Mouse (Mus musculus) CH12.LX (cell line): ENCODE data around the gene Pagr1a. TPM values are rescaled to one million over a fixed set of nuclear protein-coding genes. Genes with fewer than 3 reads are reported as not detected.

Source experiments
- DNase-seq: peaks from one replicate; pipeline ENCODE4 v3.0.0-alpha.2; 2013; ENCODE audit errors: extremely low read depth
- H3K27ac ChIP-seq: 2 replicates; pipeline ENCODE4 v1.5.1; 2012; ENCODE audit warnings: low read depth, mild to moderate bottlenecking, control low read depth, moderate library complexity; ENCODE audit not compliant: insufficient read depth
- H3K27me3 ChIP-seq: replicated peaks from 2 replicates; pipeline ENCODE3; 2012; ENCODE audit warnings: inconsistent platforms
- H3K36me3 ChIP-seq, 2 experiments: replicated peaks in 1 of 2; 2 replicates each; pipeline versions ENCODE3 to v1.6.1; 2012; ENCODE audit warnings: inconsistent platforms in 1 of 2, low read length in 1 of 2, mild to moderate bottlenecking in 1 of 2, mixed read lengths in 1 of 2, moderate library complexity in 1 of 2; ENCODE audit not compliant: control insufficient read depth in 1 of 2, insufficient read depth in 1 of 2
- H3K4me1 ChIP-seq, 2 experiments: 2 replicates each; pipeline ENCODE4 v1.6.1; 2012; ENCODE audit warnings: inconsistent platforms in 1 of 2, moderate library complexity in 1 of 2; ENCODE audit not compliant: insufficient read depth in 2 of 2, control insufficient read depth in 1 of 2
- H3K4me2 ChIP-seq: 2 replicates; pipeline ENCODE4 v1.6.1; 2012; ENCODE audit warnings: low read depth, mild to moderate bottlenecking, control low read depth; ENCODE audit not compliant: poor library complexity, insufficient read depth, severe bottlenecking
- H3K4me3 ChIP-seq, 3 experiments: fragments of 150-350 bp in 1 of 3; sonication (generic) in 1 of 3; replicated peaks in 1 of 3; 2 replicates each; pipeline versions ENCODE3 to v1.5.1; 2011 to 2012; ENCODE audit warnings: low read depth in 2 of 3, low read length in 2 of 3, mild to moderate bottlenecking in 2 of 3, moderate library complexity in 2 of 3, control low read depth in 1 of 3, improper control_type of control experiment in 1 of 3, inconsistent platforms in 1 of 3, mixed read lengths in 1 of 3; ENCODE audit not compliant: poor library complexity in 1 of 3
- H3K79me2 ChIP-seq: replicated peaks from 2 replicates; pipeline ENCODE4 v1.6.1; 2012; ENCODE audit warnings: mild to moderate bottlenecking, moderate library complexity; ENCODE audit not compliant: control insufficient read depth, poor library complexity, insufficient read depth, severe bottlenecking; ENCODE audit errors: extremely low read depth
- H3K9ac ChIP-seq: 2 replicates; pipeline ENCODE4 v1.6.1; 2012; ENCODE audit warnings: low read depth, mild to moderate bottlenecking, control low read depth, moderate library complexity; ENCODE audit not compliant: insufficient read depth
- H3K9me3 ChIP-seq: replicated peaks from 2 replicates; pipeline ENCODE3; 2012; ENCODE audit warnings: low read length, inconsistent platforms, mixed read lengths
- BHLHE40 ChIP-seq: IDR thresholded peaks from 2 replicates; pipeline ENCODE4 v1.6.1; 2011; ENCODE audit warnings: mild to moderate bottlenecking, low read depth, low read length, improper control_type of control experiment
- CHD1 ChIP-seq: IDR thresholded peaks from 2 replicates; pipeline ENCODE4 v1.6.1; 2012; ENCODE audit warnings: low read depth, low read length, improper control_type of control experiment, inconsistent platforms
- EP300 ChIP-seq: IDR thresholded peaks from 2 replicates; pipeline ENCODE4 v1.6.1; 2011; ENCODE audit warnings: low read length, improper control_type of control experiment
- IRF4 ChIP-seq: IDR thresholded peaks from 2 replicates; pipeline ENCODE4 v1.6.1; 2014; ENCODE audit warnings: low read depth, mild to moderate bottlenecking, inconsistent platforms, low read length, improper control_type of control experiment
- JUN ChIP-seq: IDR thresholded peaks from 2 replicates; pipeline ENCODE4 v1.6.1; 2011; ENCODE audit warnings: low read depth, mild to moderate bottlenecking, low read length, improper control_type of control experiment, moderate library complexity; ENCODE audit not compliant: insufficient read depth
- JUND ChIP-seq: conservative IDR thresholded peaks from 2 replicates; pipeline ENCODE4 v1.6.1; 2011; ENCODE audit warnings: low read depth, low read length, improper control_type of control experiment
- KAT2A ChIP-seq: IDR thresholded peaks from 2 replicates; pipeline ENCODE4 v1.6.1; 2012; ENCODE audit warnings: low read length, improper control_type of control experiment, inconsistent platforms; ENCODE audit not compliant: insufficient replicate concordance
- NELFE ChIP-seq: IDR thresholded peaks from 2 replicates; pipeline ENCODE4 v1.6.1; 2011; ENCODE audit warnings: low read depth, low read length, improper control_type of control experiment
- POLR2A ChIP-seq: IDR thresholded peaks from 2 replicates; pipeline ENCODE4 v1.6.1; 2011; ENCODE audit warnings: low read depth, mild to moderate bottlenecking, improper control_type of control experiment, low read length
- POLR2AphosphoS2 ChIP-seq: IDR thresholded peaks from 2 replicates; pipeline ENCODE4 v1.6.1; 2011; ENCODE audit warnings: low read depth, low read length, improper control_type of control experiment
- SIN3A ChIP-seq: IDR thresholded peaks from 2 replicates; pipeline ENCODE4 v1.6.1; 2012; ENCODE audit warnings: low read length, improper control_type of control experiment, inconsistent platforms
- TCF12 ChIP-seq: IDR thresholded peaks from 2 replicates; pipeline ENCODE4 v1.6.1; 2014; ENCODE audit warnings: low read depth, mild to moderate bottlenecking, inconsistent platforms, low read length, improper control_type of control experiment
- UBTF ChIP-seq: IDR thresholded peaks from 2 replicates; pipeline ENCODE4 v1.6.1; 2012; ENCODE audit warnings: low read depth, mild to moderate bottlenecking, inconsistent platforms, low read length, improper control_type of control experiment, moderate library complexity
- ZMIZ1 ChIP-seq: IDR thresholded peaks from 2 replicates; pipeline ENCODE4 v1.6.1; 2012; ENCODE audit warnings: low read depth, mild to moderate bottlenecking, inconsistent platforms, low read length, improper control_type of control experiment
- dilution Hi-C: fragments of 300-500 bp; cut with MboI; formaldehyde crosslinking; loops from 2 replicates; pipeline ENCODE4 v1.14.3; 2020; ENCODE audit warnings: low sequenced_read_pairs; ENCODE audit not compliant: extremely low pct_unique_long_range_greater_than_20kb, extremely low pct_ligation_motif_present
- in situ Hi-C: fragments of 300-500 bp; cut with MboI; formaldehyde crosslinking; loops from 3 replicates; pipeline ENCODE4 v1.14.3; 2019; ENCODE audit warnings: low sequenced_read_pairs, low pct_ligation_motif_present, low pct_unique_long_range_greater_than_20kb, mixed read lengths
- polyA plus RNA-seq: library from polyadenylated mRNA; unstranded; fragments of >175 nt; gene quantifications from 2 replicates; pipeline ENCODE4 v1.2.1, GENCODE M21; 2012; ENCODE audit warnings: low read depth; ENCODE audit not compliant: insufficient read length
- total RNA-seq, 2 experiments: library from RNA; depleted of rRNA; stranded (reverse); fragments of 300-350 nt in 1 of 2; fragments of >200 nt in 1 of 2; gene quantifications; 2 replicates each; pipeline ENCODE4 v1.2.3; 2012 to 2014

Pagr1a gene
- total and polyA plus RNA-seq, 3 experiments: 12.0 to 69.4 (median 60.0) TPM

DNA sequence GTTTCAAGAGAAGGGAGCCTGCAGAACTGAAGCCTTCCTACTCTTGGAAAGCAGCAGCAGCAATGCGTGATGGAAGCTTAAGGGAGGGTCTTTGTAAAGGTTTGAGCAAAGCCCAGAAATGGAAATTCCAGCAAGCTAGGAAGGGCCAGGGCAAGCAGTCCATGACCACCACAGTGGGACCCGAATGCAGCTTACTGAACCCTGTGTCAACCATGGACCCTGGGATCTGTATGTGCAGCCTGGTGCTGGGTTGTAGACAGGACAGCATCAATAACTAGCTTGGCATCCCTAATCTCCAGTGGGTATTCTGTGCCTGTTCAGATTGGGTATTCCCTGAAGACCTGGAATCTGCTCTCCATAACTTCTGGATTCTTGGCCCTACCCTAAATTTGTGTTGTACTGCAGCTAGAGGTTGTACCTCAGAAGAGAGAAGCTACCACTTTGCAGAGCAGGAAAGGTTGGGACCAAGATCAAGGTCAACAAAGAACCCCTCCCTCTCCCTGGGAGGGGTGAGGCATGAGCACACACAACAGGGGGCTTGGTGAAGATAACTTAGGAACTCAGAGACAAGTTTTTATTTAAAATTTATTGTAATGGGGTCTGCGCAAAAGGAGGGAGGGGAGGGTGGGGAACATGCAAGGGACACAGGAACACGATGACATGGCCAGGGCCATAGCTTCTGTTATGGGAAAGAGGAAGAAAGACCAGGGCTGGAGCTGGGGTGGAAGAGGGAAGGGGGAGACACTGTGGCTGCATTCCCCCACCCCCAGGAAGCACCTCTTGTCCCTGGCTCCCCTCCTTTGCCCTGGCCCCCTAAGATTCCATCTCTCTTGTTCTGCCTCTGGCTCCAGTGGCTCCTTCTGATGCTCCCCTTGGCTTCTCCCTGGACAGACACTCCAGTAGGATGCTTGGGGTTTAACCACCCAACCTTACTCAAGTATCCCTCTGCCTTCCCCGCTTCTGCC, 4.7 kb upstream of the Pagr1a start:
- Histone ChIP-seq H3K9ac (no peak overlapping the region), H3K9me3 (no peaks in the 10 kb centered on the region), H3K4me3 (no peak overlapping the region), H3K4me2 (no peak overlapping the region), H3K27ac (no peak overlapping the region), H3K79me2 (peaks cover 22% of the 10 kb centered on the region), H3K36me3 (peaks cover 20 to 59% of the 10 kb centered on the region in 2 experiments), H3K27me3 (no peaks in the 10 kb centered on the region), H3K4me1 (peaks cover 19 to 63% of the 10 kb centered on the region in 2 experiments)
- dilution Hi-C loops: no loop called here
- in situ Hi-C loops: loop anchor here (5.0 kb wide), 1 partner anchor 135 kb away; no protein-coding TSS in a partner anchor
- no peak for TF ChIP-seq KAT2A
- TF ChIP-seq BHLHE40: no peak
- TF ChIP-seq SIN3A: no peak
- TF ChIP-seq JUN: no peak
- peak; percentile 33 for TF ChIP-seq POLR2AphosphoS2
- no peak for DNase-seq

- TF ChIP-seq CHD1 (no peak), POLR2AphosphoS2 (peak; percentile 84), POLR2A (peak; percentile 22)
- dilution Hi-C loops (no loop called here), in situ Hi-C loops (loop anchor here (5.0 kb wide), 1 partner anchor 134 kb away; no protein-coding TSS in a partner anchor)
- Histone ChIP-seq H3K27me3 (no peaks in the 10 kb centered on the region), H3K27ac (no peak within 1 kb of the TSS), H3K9ac (no peak within 1 kb of the TSS), H3K4me3 (no peak within 1 kb of the TSS), H3K4me2 (no peak within 1 kb of the TSS), H3K4me1 (peaks cover 19 to 63% of the 10 kb centered on the region in 2 experiments), H3K9me3 (no peaks in the 10 kb centered on the region), H3K79me2 (peaks cover 22% of the 10 kb centered on the region), H3K36me3 (peaks cover 20 to 59% of the 10 kb centered on the region in 2 experiments)
- DNase-seq: no peak
Observed at GRCm38 (mm10) chr7:127020901-127021562, 3.9 kb upstream of the Pagr1a start, which contains the start of the genes Gm42742 and Prrt2. TSS of gene Gm42742 (minus strand) at chr7:127021097. TSS of gene Prrt2 (minus strand) at chr7:127021211.

- no peak overlapping the region for H3K4me2 ChIP-seq
- dilution Hi-C loops (no loop called here), in situ Hi-C loops (loop anchor here (5.0 kb wide), 1 partner anchor 133 kb away; no protein-coding TSS in a partner anchor)
- peaks cover 21% of the 10 kb centered on the region for H3K79me2 ChIP-seq
- H3K4me1 ChIP-seq: peaks cover 21 to 67% of the 10 kb centered on the region in 2 experiments
- H3K36me3 ChIP-seq: peaks cover 20 to 63% of the 10 kb centered on the region in 2 experiments
- no peaks in the 10 kb centered on the region for H3K27me3 ChIP-seq
- H3K9me3 ChIP-seq: no peaks in the 10 kb centered on the region
- no peak for DNase-seq
- no peak overlapping the region for H3K27ac ChIP-seq
- TF ChIP-seq POLR2AphosphoS2 (no peak), UBTF (no peak), TCF12 (no peak), ZMIZ1 (no peak), JUND (no peak), IRF4 (no peak), EP300 (no peak), NELFE (no peak)
- no peak overlapping the region for H3K4me3 ChIP-seq
- no peak overlapping the region for H3K9ac ChIP-seq
Observed at GRCm38 (mm10) chr7:127020491-127020890, 3.3 kb upstream of the Pagr1a start.
